Mouse (Mus musculus) cerebellum, adult 11 months (tissue): ENCODE results near the gene Mknk1.

Experiments
- DNase-seq: peaks from one replicate; pipeline ENCODE4 v3.0.0; 2022

The Mknk1 gene

GRCm38 (mm10) chr4:115897901-115898631, 59.1 kb downstream of the Mknk1 start:
- no peak for DNase-seq

GRCm38 (mm10) chr4:115902816-115903215, 63.8 kb downstream of the Mknk1 start:
- DNase-seq: peak; percentile 66

GRCm38 (mm10) chr4:115904375-115904774, 65.4 kb downstream of the Mknk1 start:
- DNase-seq: no peak

GRCm38 (mm10) chr4:115905701-115906100, 66.7 kb downstream of the Mknk1 start:
- DNase-seq: no peak

- DNase-seq: no peak
Observed at GRCm38 (mm10) chr4:115906791-115907190, 67.8 kb downstream of the Mknk1 start.

GRCm38 (mm10) chr4:115907994-115908393, 69.0 kb downstream of the Mknk1 start:
- no peak for DNase-seq

GRCm38 (mm10) chr4:115908641-115909040, 69.6 kb downstream of the Mknk1 start:
- DNase-seq: no peak

- no peak for DNase-seq
Observed at GRCm38 (mm10) chr4:115911586-115911985, 72.6 kb downstream of the Mknk1 start.

- DNase-seq: no peak
Observed at GRCm38 (mm10) chr4:115919911-115920310, 80.9 kb downstream of the Mknk1 start.

GRCm38 (mm10) chr4:115922688-115923087, 83.7 kb downstream of the Mknk1 start:
- no peak for DNase-seq

GRCm38 (mm10) chr4:115923262-115923880, 84.4 kb downstream of the Mknk1 start:
- DNase-seq: no peak

GRCm38 (mm10) chr4:115927637-115928036, 88.6 kb downstream of the Mknk1 start:
- no peak for DNase-seq
